Mouse (Mus musculus): ENCODE measurements at regions not wholly inside any gene's neighbourhood (a gene's known extent, or its start where the extent isn't known, plus 50 kb on each side); places are given as distances from the start of the nearest gene placed in this dataset.
A peak's percentile ranks its signal among the peaks of the same experiment; 100 is the strongest.
"Not testable (repeated sequence)": the region's sequence is repeated elsewhere in the genome, so short reads cannot be mapped to it uniquely, and the experiment has no call there.

GRCm38 (mm10) chr13:50906431-50906830 lies 194.2 kb upstream of the Spin1 start:
- DNase-seq; H3K4me3 ChIP-seq; intact Hi-C loops (cut with DNase I); H3K27ac ChIP-seq: not testable (repeated sequence)

- intact Hi-C loops (cut with DNase I) = no loop called here
- no peak overlapping the region for H3K4me3 ChIP-seq
- DNase-seq = no peak
- no peak for TF ChIP-seq CTCF (IDR thresholded peaks at IDR 0.05)
- no peak overlapping the region for H3K27ac ChIP-seq
These were observed 193.8 kb upstream of the Spin1 start for GRCm38 (mm10) chr13:50906910-50907309.

- H3K27ac ChIP-seq; H3K4me3 ChIP-seq; intact Hi-C loops (cut with DNase I); DNase-seq: not testable (repeated sequence)
These were observed 187.9 kb upstream of the Spin1 start for GRCm38 (mm10) chr13:50912776-50913175.

- intact Hi-C loops (cut with DNase I); DNase-seq; H3K4me3 ChIP-seq; H3K27ac ChIP-seq: not testable (repeated sequence)
These were observed 166.7 kb upstream of the Spin1 start for GRCm38 (mm10) chr13:50934017-50934416.

- Histone ChIP-seq H3K27ac (no peak overlapping the region), H3K4me3 (no peak overlapping the region)
- no peak for DNase-seq
- intact Hi-C loops (cut with DNase I) = no loop called here
- no peak for TF ChIP-seq CTCF (IDR thresholded peaks at IDR 0.05)
These were observed 158.1 kb upstream of the Spin1 start for GRCm38 (mm10) chr13:50942561-50942960.

- DNase-seq = peak; percentile 67
- peak; percentile 95 for TF ChIP-seq CTCF (IDR thresholded peaks at IDR 0.05)
- intact Hi-C loops (cut with DNase I) = loop anchor here (5.0 to 10.0 kb wide), 3 partner anchors 145 to 668 kb away; partner anchors contain the start of gene Nxnl2
- no peak overlapping the region for H3K4me3 ChIP-seq
- H3K27ac ChIP-seq = no peak overlapping the region
These were observed 151.0 kb upstream of the Spin1 start for GRCm38 (mm10) chr13:50949545-50950226.

- intact Hi-C loops (cut with DNase I) = loop anchor here (10.0 kb wide), 2 partner anchors 140 to 220 kb away; partner anchors contain the start of gene Nxnl2
- no peak for DNase-seq
- no peak for TF ChIP-seq CTCF (IDR thresholded peaks at IDR 0.05)
- no peak overlapping the region for H3K4me3 ChIP-seq
- no peak overlapping the region for H3K27ac ChIP-seq
These were observed 146.0 kb upstream of the Spin1 start for GRCm38 (mm10) chr13:50954671-50955070.

GRCm38 (mm10) chr13:50958051-50958883 lies 142.4 kb upstream of the Spin1 start:
- Histone ChIP-seq H3K4me3 (peak overlapping the region; percentile 63), H3K27ac (no peak overlapping the region)
- intact Hi-C loops (cut with DNase I) = loop anchor here (10.0 kb wide), 2 partner anchors 137 to 217 kb away; partner anchors contain the start of gene Nxnl2
- TF ChIP-seq CTCF (IDR thresholded peaks at IDR 0.05) = no peak
- no peak for DNase-seq

- Histone ChIP-seq H3K27ac (no peak overlapping the region), H3K4me3 (no peak overlapping the region)
- DNase-seq = no peak
- no peak for TF ChIP-seq CTCF (IDR thresholded peaks at IDR 0.05)
- intact Hi-C loops (cut with DNase I) = no loop called here
These were observed 139.8 kb upstream of the Spin1 start for GRCm38 (mm10) chr13:50960909-50961308.

- intact Hi-C loops (cut with DNase I) = no loop called here
- Histone ChIP-seq H3K4me3 (no peak overlapping the region), H3K27ac (no peak overlapping the region)
- peak; percentile 67 for TF ChIP-seq CTCF (IDR thresholded peaks at IDR 0.05)
- DNase-seq = no peak
These were observed 136.6 kb upstream of the Spin1 start for GRCm38 (mm10) chr13:50964070-50964469.

- intact Hi-C loops (cut with DNase I); H3K27ac ChIP-seq; DNase-seq; H3K4me3 ChIP-seq: not testable (repeated sequence)
These were observed 135.6 kb upstream of the Spin1 start for GRCm38 (mm10) chr13:50965041-50965440.

GRCm38 (mm10) chr13:50965678-50966077 lies 135.0 kb upstream of the Spin1 start:
- DNase-seq = no peak
- intact Hi-C loops (cut with DNase I) = no loop called here
- Histone ChIP-seq H3K4me3 (no peak overlapping the region), H3K27ac (no peak overlapping the region)
- TF ChIP-seq CTCF (IDR thresholded peaks at IDR 0.05) = no peak

- intact Hi-C loops (cut with DNase I) = no loop called here
- no peak for DNase-seq
- Histone ChIP-seq H3K27ac (no peak overlapping the region), H3K4me3 (no peak overlapping the region)
- TF ChIP-seq CTCF (IDR thresholded peaks at IDR 0.05) = no peak
These were observed 133.9 kb upstream of the Spin1 start for GRCm38 (mm10) chr13:50966826-50967225.
